Mouse (Mus musculus) ES-E14 (cell line): ENCODE data around the gene Rnf167. TPM values are rescaled to one million over a fixed set of nuclear protein-coding genes. Genes with fewer than 3 reads are reported as not detected.

Experiments
- DNase-seq: peaks from one replicate; pipeline ENCODE4 v3.0.0-alpha.2; 2013; ENCODE audit warnings: low read depth, low spot score
- H3K27ac ChIP-seq: 2 replicates; pipeline ENCODE4 v1.5.1; 2012; ENCODE audit warnings: low read depth, mild to moderate bottlenecking, low read length, moderate library complexity, mixed read lengths; ENCODE audit not compliant: poor library complexity, insufficient read depth, severe bottlenecking
- H3K36me3 ChIP-seq: 2 replicates; pipeline ENCODE4 v1.6.1; 2012; ENCODE audit warnings: mild to moderate bottlenecking, low read length, moderate library complexity, mixed read lengths; ENCODE audit not compliant: control insufficient read depth, poor library complexity, insufficient read depth, severe bottlenecking
- H3K4me1 ChIP-seq, 2 experiments: fragments of 150-350 bp in 1 of 2; sonication (generic) in 1 of 2; 2 replicates each; pipeline ENCODE4 v1.6.1; 2012; ENCODE audit warnings: low read length in 2 of 2, mild to moderate bottlenecking in 1 of 2, mixed read lengths in 1 of 2; ENCODE audit not compliant: control insufficient read depth in 2 of 2, insufficient read depth in 2 of 2, poor library complexity in 1 of 2
- H3K4me3 ChIP-seq, 2 experiments: fragments of 150-350 bp in 1 of 2; sonication (generic) in 1 of 2; 2 replicates each; pipeline ENCODE4 v1.5.1; 2012; ENCODE audit warnings: low read length in 2 of 2, low read depth in 1 of 2, mild to moderate bottlenecking in 1 of 2, mixed read lengths in 1 of 2; ENCODE audit not compliant: insufficient read depth in 1 of 2, poor library complexity in 1 of 2, severe bottlenecking in 1 of 2
- H3K9ac ChIP-seq: 2 replicates; pipeline ENCODE4 v1.6.1; 2012; ENCODE audit warnings: low read depth, mild to moderate bottlenecking, low read length, mixed read lengths; ENCODE audit not compliant: poor library complexity, insufficient read depth, severe bottlenecking
- H3K9me3 ChIP-seq: fragments of 150-350 bp; sonication (generic); 2 replicates; pipeline ENCODE4 v1.6.1; 2012; ENCODE audit warnings: low read depth, mild to moderate bottlenecking, low read length; ENCODE audit not compliant: control insufficient read depth, insufficient read depth
- CHD2 ChIP-seq: IDR thresholded peaks from 2 replicates; pipeline ENCODE4 v1.6.1; 2014; ENCODE audit warnings: mild to moderate bottlenecking, low read depth, low read length, inconsistent platforms
- HCFC1 ChIP-seq: IDR thresholded peaks from 2 replicates; pipeline ENCODE4 v1.6.1; 2012; ENCODE audit warnings: low read length, inconsistent platforms, borderline replicate concordance; ENCODE audit not compliant: insufficient read depth
- MAFK ChIP-seq: IDR thresholded peaks from 2 replicates; pipeline ENCODE4 v1.6.1; 2014; ENCODE audit warnings: mild to moderate bottlenecking, low read depth, low read length, inconsistent platforms; ENCODE audit not compliant: insufficient read depth
- ZC3H11A ChIP-seq: IDR thresholded peaks from 2 replicates; pipeline ENCODE4 v1.6.1; 2012; ENCODE audit warnings: low read depth, mild to moderate bottlenecking, inconsistent platforms, low read length, borderline replicate concordance
- ZNF384 ChIP-seq: IDR thresholded peaks from 2 replicates; pipeline ENCODE4 v1.6.1; 2012; ENCODE audit warnings: low read depth, low read length, inconsistent platforms
- in situ Hi-C, 2 experiments: fragments of 600-800 bp; cut with MboI; formaldehyde crosslinking; loops; one replicate each; pipeline ENCODE4 v1.15.1; 2025; ENCODE audit warnings: low sequenced_read_pairs in 2 of 2, inconsistent platforms in 1 of 2; ENCODE audit not compliant: unreplicated experiment in 2 of 2
- total RNA-seq: library from RNA; depleted of rRNA; stranded (reverse); fragments of 300-350 nt; gene quantifications from 2 replicates; pipeline ENCODE4 v1.2.3, GENCODE M21; 2012

The Rnf167 gene
- total RNA-seq, 1 experiment: 113 TPM

- H3K27ac ChIP-seq: no peak overlapping the region
- H3K9me3 ChIP-seq: no peaks in the 10 kb centered on the region
- H3K4me3 ChIP-seq: no peak overlapping the region
- no peak for TF ChIP-seq CHD2
- TF ChIP-seq HCFC1: no peak
- no peak for TF ChIP-seq ZNF384
- TF ChIP-seq ZC3H11A: no peak
- TF ChIP-seq MAFK: no peak
- peaks cover 0 to 13% of the 10 kb centered on the region in 2 experiments; a peak in 2 of 4 replicates for H3K4me1 ChIP-seq
- H3K36me3 ChIP-seq: peaks cover 11% of the 10 kb centered on the region; the same call in 1 of the 2 replicates
- in situ Hi-C loops: no loop called here
- H3K9ac ChIP-seq: 0 out of 2 replicates have a peak overlapping the region, but pooled peaks have one; percentile 17
- no peak for DNase-seq
Observed at GRCm38 (mm10) chr11:70671333-70672047, 24.5 kb downstream of the Rnf167 start.

- no peak overlapping the region for H3K4me3 ChIP-seq
- no peak for TF ChIP-seq ZNF384
- TF ChIP-seq HCFC1: no peak
- no peak for TF ChIP-seq MAFK
- TF ChIP-seq CHD2: no peak
- TF ChIP-seq ZC3H11A: no peak
- H3K27ac ChIP-seq: no peak overlapping the region
- no peak for DNase-seq
- no peaks in the 10 kb centered on the region for H3K9me3 ChIP-seq
- H3K4me1 ChIP-seq: peaks cover 0 to 13% of the 10 kb centered on the region in 2 experiments; a peak in 1 of 4 replicates
- H3K36me3 ChIP-seq: peaks cover 5% of the 10 kb centered on the region; the same call in 1 of the 2 replicates
- H3K9ac ChIP-seq: no peak overlapping the region
- in situ Hi-C loops: no loop called here
Observed at GRCm38 (mm10) chr11:70674014-70674413, 27.0 kb downstream of the Rnf167 start.

- Histone ChIP-seq H3K4me1 (peaks cover 0 to 13% of the 10 kb centered on the region in 2 experiments; a peak in 1 of 4 replicates), H3K27ac (no peak overlapping the region), H3K9me3 (no peaks in the 10 kb centered on the region), H3K9ac (no peak overlapping the region), H3K36me3 (peaks cover 5% of the 10 kb centered on the region; the same call in 1 of the 2 replicates), H3K4me3 (no peak overlapping the region)
- DNase-seq: no peak
- in situ Hi-C loops: no loop called here
- TF ChIP-seq ZNF384 (no peak), ZC3H11A (no peak), MAFK (no peak), CHD2 (no peak), HCFC1 (no peak)
Observed at GRCm38 (mm10) chr11:70674501-70674900, 27.5 kb downstream of the Rnf167 start.

GRCm38 (mm10) chr11:70678092-70678491, 31.1 kb downstream of the Rnf167 start:
- no peak overlapping the region for H3K4me3 ChIP-seq
- no peak overlapping the region for H3K9ac ChIP-seq
- peaks cover 5 to 23% of the 10 kb centered on the region in 2 experiments; a peak in 3 of 4 replicates for H3K4me1 ChIP-seq
- H3K9me3 ChIP-seq: no peaks in the 10 kb centered on the region
- in situ Hi-C loops: no loop called here
- no peak for TF ChIP-seq HCFC1
- TF ChIP-seq MAFK: no peak
- TF ChIP-seq CHD2: no peak
- TF ChIP-seq ZC3H11A: no peak
- no peak for TF ChIP-seq ZNF384
- no peak overlapping the region for H3K27ac ChIP-seq
- DNase-seq: no peak
- peaks cover 3% of the 10 kb centered on the region; the same call in 1 of the 2 replicates for H3K36me3 ChIP-seq

- Histone ChIP-seq H3K9ac (no peak overlapping the region), H3K4me3 (no peak overlapping the region), H3K4me1 (peaks cover 5 to 28% of the 10 kb centered on the region in 2 experiments; a peak in 3 of 4 replicates), H3K36me3 (peaks cover 6% of the 10 kb centered on the region; the same call in 1 of the 2 replicates), H3K27ac (no peak overlapping the region), H3K9me3 (no peaks in the 10 kb centered on the region)
- in situ Hi-C loops: no loop called here
- no peak for DNase-seq
- TF ChIP-seq HCFC1 (no peak), MAFK (no peak), CHD2 (no peak), ZC3H11A (no peak), ZNF384 (no peak)
Observed at GRCm38 (mm10) chr11:70678576-70678975, 31.5 kb downstream of the Rnf167 start.
